Mouse (Mus musculus) mammary gland, adult 2 months (tissue): Measurements from ENCODE around the gene Cnppd1. TPM values are rescaled to one million over a fixed set of nuclear protein-coding genes. Genes with fewer than 3 reads are reported as not detected.

Experiments used
- polyA plus RNA-seq: library from polyadenylated mRNA; depleted of rRNA; stranded (reverse); fragments of >200 nt; gene quantifications from 2 replicates; pipeline ENCODE4 v1.2.3, GENCODE M21; 2012; ENCODE audit warnings: low replicate concordance; rRNA removed

The Cnppd1 gene
- polyA plus RNA-seq: 66.5 and 70.1 TPM in 2 replicates

DNA sequence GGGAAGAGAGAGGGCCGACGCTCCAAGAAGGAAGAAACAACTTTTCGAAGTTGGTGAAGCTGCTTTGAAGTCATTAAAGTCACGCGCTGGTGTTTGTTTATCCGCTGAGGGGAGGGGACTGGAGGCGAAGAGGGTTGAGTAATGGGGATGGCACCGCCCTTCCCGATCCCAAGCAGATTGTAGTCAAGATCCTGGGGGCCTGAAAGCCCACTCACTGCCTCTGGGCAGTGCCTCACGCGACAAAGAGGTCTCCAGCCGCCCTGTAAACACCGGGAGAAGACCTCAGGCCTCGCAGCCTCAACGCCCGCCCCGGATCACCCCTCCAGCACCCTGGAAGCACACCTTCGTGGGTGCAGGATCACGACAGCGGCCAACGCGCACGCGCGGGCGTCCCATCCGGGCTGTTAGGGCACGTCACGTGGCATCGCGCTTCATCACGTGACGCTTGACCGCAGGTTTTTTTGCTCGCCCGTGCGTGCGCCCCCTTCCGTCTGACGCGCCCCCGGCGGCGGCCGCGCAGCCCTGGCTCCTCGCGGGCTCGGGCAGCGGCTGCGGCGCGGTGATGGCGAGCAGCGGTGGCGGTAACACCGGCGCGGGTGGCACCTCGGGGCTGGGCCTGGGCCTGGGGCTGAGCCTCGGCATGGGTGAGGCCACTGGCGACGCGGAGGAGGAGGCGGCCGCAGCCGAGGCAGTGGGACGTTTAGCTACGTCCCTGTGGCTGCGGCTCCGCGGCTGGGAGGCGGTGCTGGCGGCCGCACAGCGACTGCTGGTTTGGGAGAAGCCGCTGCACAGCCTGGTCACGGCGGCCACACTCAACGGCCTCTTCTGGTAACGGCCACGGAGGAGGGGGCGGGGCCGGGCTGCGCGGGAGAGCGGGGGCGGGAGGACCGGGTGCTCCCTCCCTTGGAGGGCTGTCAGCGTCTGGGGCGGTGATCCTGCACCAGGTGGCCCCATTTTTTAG is at the start of gene Cnppd1, which contains the start of gene Retreg2:
Gene Cnppd1, minus strand, starts transcription at position 411 of the 961 bp plus-strand sequence.
Gene Retreg2, plus strand, starts transcription at position 478 of the 961 bp plus-strand sequence.

GRCm38 (mm10) chr1:75191622-75192402 is 49.3 kb upstream of the Cnppd1 start, which contains the start of the genes Ankzf1 and Atg9a:
Gene Ankzf1, plus strand, starts transcription at chr1:75192151.
Gene Atg9a, minus strand, starts transcription at chr1:75192196.

DNA sequence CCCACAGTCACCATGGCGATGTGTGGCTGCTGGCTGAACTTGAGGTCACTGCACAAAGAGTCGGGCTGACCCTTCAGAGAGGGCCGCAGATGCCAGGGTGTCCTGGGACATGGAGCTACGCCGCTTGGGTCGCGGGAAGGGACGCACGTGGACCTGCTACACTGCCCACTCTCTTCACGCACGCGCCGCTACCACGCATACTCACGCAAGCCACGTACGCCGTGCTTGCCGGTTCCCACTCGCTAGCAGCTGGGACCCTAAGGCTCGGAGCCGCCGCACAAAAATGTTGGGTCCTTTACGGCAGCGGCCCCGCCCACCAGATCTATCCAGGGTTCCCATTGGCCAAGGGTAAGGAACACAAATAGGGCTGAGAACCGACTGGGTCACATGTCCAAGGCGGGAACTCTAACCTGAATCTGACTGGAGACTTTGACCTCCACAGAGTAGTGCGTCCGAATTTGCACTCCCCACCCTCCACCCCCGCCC is 37.6 kb upstream of the Cnppd1 start, which contains the start of gene Abcb6:
Gene Abcb6, minus strand, starts transcription at position 288 of the 486 bp plus-strand sequence.

GRCm38 (mm10) chr1:75168472-75169464 is 26.3 kb upstream of the Cnppd1 start, which contains the start of gene Zfand2b:
Gene Zfand2b, plus strand, starts transcription at chr1:75168646.

DNA sequence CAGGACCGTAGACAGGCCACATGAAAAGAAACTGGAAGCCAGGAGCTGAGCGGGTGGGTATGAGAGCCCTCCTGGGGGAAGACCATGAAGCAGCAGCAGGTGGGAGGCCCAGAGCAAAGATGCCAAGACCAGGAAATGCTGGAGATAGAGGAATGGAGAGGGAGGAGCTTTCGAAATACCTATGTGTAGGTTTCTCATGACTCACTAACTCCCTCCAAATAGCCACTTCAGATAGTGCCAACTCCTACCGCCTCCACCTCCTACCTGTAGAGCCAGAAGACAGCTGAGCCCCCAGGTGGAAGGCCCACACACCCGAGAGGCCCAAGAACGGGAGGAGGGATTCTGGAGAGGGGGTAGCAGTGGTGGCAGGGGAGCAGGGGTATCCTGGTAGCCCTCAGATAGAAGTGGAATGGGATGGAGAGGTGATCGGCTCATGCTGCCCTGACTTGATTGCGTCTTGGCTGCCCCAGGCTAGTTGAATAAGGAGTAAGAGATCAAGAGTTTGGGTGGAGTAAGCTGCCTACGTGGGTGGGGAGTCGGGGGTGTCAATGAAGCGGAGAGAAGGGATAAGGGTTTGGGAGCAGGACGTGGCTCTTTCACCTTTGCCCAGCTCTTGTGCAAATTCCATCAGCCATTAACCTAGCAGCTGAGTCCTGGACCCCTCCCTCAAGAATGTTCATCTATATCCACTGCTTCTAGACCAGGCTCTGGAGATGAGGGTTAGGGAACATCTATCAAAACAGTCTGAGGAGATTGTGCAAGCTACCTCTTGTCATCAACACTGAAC is 8.9 kb downstream of the Cnppd1 start, which contains the start of gene Slc23a3:
Gene Slc23a3, minus strand, starts transcription at position 470 of the 787 bp plus-strand sequence.

GRCm38 (mm10) chr1:75124346-75125321 is 17.9 kb downstream of the Cnppd1 start, which contains the start of gene Nhej1:
Gene Nhej1, minus strand, starts transcription at chr1:75125200.

Other genes with a start within 250 kb of the Cnppd1 start
- gene Cryba2, start 249.6 kb downstream of the Cnppd1 start, polyA plus RNA-seq: 0.22 TPM in 1 of 2 replicates, not detected in the other
- not detected in 2 replicates for gene Cfap65, start 207.1 kb downstream of the Cnppd1 start, polyA plus RNA-seq
- 0.14 and 0.22 TPM in 2 replicates for gene Ihh, start 191.0 kb downstream of the Cnppd1 start, polyA plus RNA-seq
- gene Nhej1, start 17.5 kb downstream of the Cnppd1 start, polyA plus RNA-seq: 2.6 and 5.6 TPM in 2 replicates
- 0.76 and 0.80 TPM in 2 replicates for gene Slc23a3, start 8.8 kb downstream of the Cnppd1 start, polyA plus RNA-seq
- gene Retreg2, start 67 bp upstream of the Cnppd1 start, polyA plus RNA-seq: 139 and 161 TPM in 2 replicates
- gene Zfand2b, start 25.9 kb upstream of the Cnppd1 start, polyA plus RNA-seq: 73.7 and 75.2 TPM in 2 replicates
- 19.2 and 31.3 TPM in 2 replicates for gene Abcb6, start 37.7 kb upstream of the Cnppd1 start, polyA plus RNA-seq
- 13.9 and 17.8 TPM in 2 replicates for gene Ankzf1, start 49.4 kb upstream of the Cnppd1 start, polyA plus RNA-seq
- 70.2 and 110 TPM in 2 replicates for gene Atg9a, start 49.5 kb upstream of the Cnppd1 start, polyA plus RNA-seq
- gene Glb1l, start 68.1 kb upstream of the Cnppd1 start, polyA plus RNA-seq: 9.4 and 18.5 TPM in 2 replicates
- gene Stk16, start 68.1 kb upstream of the Cnppd1 start, polyA plus RNA-seq: 187 and 188 TPM in 2 replicates
- 75.9 and 184 TPM in 2 replicates for gene Tuba4a, start 77.2 kb upstream of the Cnppd1 start, polyA plus RNA-seq
- gene A630095N17Rik, start 89.4 kb upstream of the Cnppd1 start, polyA plus RNA-seq: not detected in 2 replicates
- gene Dnajb2, start 93.7 kb upstream of the Cnppd1 start, polyA plus RNA-seq: 50.7 and 52.0 TPM in 2 replicates
- 0.11 and 0.19 TPM in 2 replicates for gene Ptprn, start 121.8 kb upstream of the Cnppd1 start, polyA plus RNA-seq
- not detected in 2 replicates for gene Resp18, start 135.7 kb upstream of the Cnppd1 start, polyA plus RNA-seq
- 167 and 178 TPM in 2 replicates for gene Dnpep, start 175.3 kb upstream of the Cnppd1 start, polyA plus RNA-seq
- gene Des, start 217.6 kb upstream of the Cnppd1 start, polyA plus RNA-seq: 24.9 and 299 TPM in 2 replicates
- gene Speg, start 232.6 kb upstream of the Cnppd1 start, polyA plus RNA-seq: 28.4 and 38.3 TPM in 2 replicates